Mouse (Mus musculus) adrenal gland (tissue): ENCODE measurements at regions not wholly inside any gene's neighbourhood (a gene's known extent, or its start where the extent isn't known, plus 50 kb on each side); places are given as distances from the start of the nearest gene placed in this dataset.

Experiments
- intact Hi-C: fragments of 180-260 bp; cut with DNase I; formaldehyde crosslinking; loops from one replicate; pipeline ENCODE4 v1.15.1; 2025

- intact Hi-C loops = no loop called here
Measured at GRCm38 (mm10) chr11:89147990-89148389, 74.3 kb downstream of the Gm525 start.

GRCm38 (mm10) chr11:89145281-89145945 is 71.8 kb downstream of the Gm525 start:
- intact Hi-C loops = no loop called here

GRCm38 (mm10) chr11:89142527-89143154 is 69.0 kb downstream of the Gm525 start:
- intact Hi-C loops = no loop called here
